Mouse (Mus musculus): ENCODE results near the gene Gm20388.
"Not testable (repeated sequence)": the region's sequence is repeated elsewhere in the genome, so short reads cannot be mapped to it uniquely, and the experiment has no call there.

Gm20388 gene

GRCm38 (mm10) chr8:124019782-124020181, 4109.1 kb downstream of the Gm20388 start:
- DNase-seq (ENCODE audit: low read depth, low spot score) = peak; percentile 33

- peak; percentile 77 for DNase-seq (ENCODE audit: low read depth, low spot score)
Observed at GRCm38 (mm10) chr8:124020439-124021236, 4110.0 kb downstream of the Gm20388 start.

GRCm38 (mm10) chr8:124021237-124022227, 4110.9 kb downstream of the Gm20388 start, which contains the start of the genes Taf5l and Urb2:
TSS of gene Taf5l (minus strand) at chr8:124021397.
TSS of gene Urb2 (plus strand) at chr8:124021508.
- DNase-seq (ENCODE audit: low read depth, low spot score) = peak; percentile 96

- DNase-seq (ENCODE audit: low read depth, low spot score) = not testable (repeated sequence)
Observed at GRCm38 (mm10) chr8:124026265-124026664, 4115.6 kb downstream of the Gm20388 start.

- no peak for DNase-seq (ENCODE audit: low read depth, low spot score)
Observed at GRCm38 (mm10) chr8:124027831-124028230, 4117.2 kb downstream of the Gm20388 start.

- no peak for DNase-seq (ENCODE audit: low read depth, low spot score)
Observed at GRCm38 (mm10) chr8:124033400-124033799, 4122.8 kb downstream of the Gm20388 start.

- DNase-seq (ENCODE audit: low read depth, low spot score) = no peak
Observed at GRCm38 (mm10) chr8:124038121-124038520, 4127.5 kb downstream of the Gm20388 start.

GRCm38 (mm10) chr8:124039351-124039750, 4128.7 kb downstream of the Gm20388 start:
- no peak for DNase-seq (ENCODE audit: low read depth, low spot score)

- no peak for DNase-seq (ENCODE audit: low read depth, low spot score)
Observed at GRCm38 (mm10) chr8:124042201-124042600, 4131.6 kb downstream of the Gm20388 start.

- DNase-seq (ENCODE audit: low read depth, low spot score) = no peak
Observed at GRCm38 (mm10) chr8:124044421-124044820, 4133.8 kb downstream of the Gm20388 start.

- no peak for DNase-seq (ENCODE audit: low read depth, low spot score)
Observed at GRCm38 (mm10) chr8:124044931-124045330, 4134.3 kb downstream of the Gm20388 start.

- DNase-seq (ENCODE audit: low read depth, low spot score) = no peak
Observed at GRCm38 (mm10) chr8:124045856-124046255, 4135.2 kb downstream of the Gm20388 start.

GRCm38 (mm10) chr8:124052110-124052509, 4141.5 kb downstream of the Gm20388 start:
- peak; percentile 34 for DNase-seq (ENCODE audit: low read depth, low spot score)

- no peak for DNase-seq (ENCODE audit: low read depth, low spot score)
Observed at GRCm38 (mm10) chr8:124052568-124052967, 4141.9 kb downstream of the Gm20388 start.

- DNase-seq (ENCODE audit: low read depth, low spot score) = no peak
Observed at GRCm38 (mm10) chr8:124056832-124057655, 4146.4 kb downstream of the Gm20388 start.

GRCm38 (mm10) chr8:124066325-124067058, 4155.9 kb downstream of the Gm20388 start:
- peak; percentile 22 for DNase-seq (ENCODE audit: low read depth, low spot score)

GRCm38 (mm10) chr8:124067059-124067750, 4156.6 kb downstream of the Gm20388 start:
- no peak for DNase-seq (ENCODE audit: low read depth, low spot score)

GRCm38 (mm10) chr8:124070363-124071324, 4160.0 kb downstream of the Gm20388 start:
- DNase-seq (ENCODE audit: low read depth, low spot score) = no peak

GRCm38 (mm10) chr8:124075977-124076376, 4165.3 kb downstream of the Gm20388 start:
- peak; percentile 50 for DNase-seq (ENCODE audit: low read depth, low spot score)

Measured in CD4-positive helper T cell, adult 2 months (primary cell).